Mouse (Mus musculus): ENCODE data around the gene Gm28042. TPM values are rescaled to one million over a fixed set of nuclear protein-coding genes. Genes with fewer than 3 reads are reported as not detected.

Gm28042 gene
- total RNA-seq, 4 experiments from 2014 or later = 0.78 to 1.6 (median 0.96) TPM

GRCm38 (mm10) chr2:120060190-120060589 lies 32.9 kb downstream of the Gm28042 start:
- DNase-seq = no peak

DNA sequence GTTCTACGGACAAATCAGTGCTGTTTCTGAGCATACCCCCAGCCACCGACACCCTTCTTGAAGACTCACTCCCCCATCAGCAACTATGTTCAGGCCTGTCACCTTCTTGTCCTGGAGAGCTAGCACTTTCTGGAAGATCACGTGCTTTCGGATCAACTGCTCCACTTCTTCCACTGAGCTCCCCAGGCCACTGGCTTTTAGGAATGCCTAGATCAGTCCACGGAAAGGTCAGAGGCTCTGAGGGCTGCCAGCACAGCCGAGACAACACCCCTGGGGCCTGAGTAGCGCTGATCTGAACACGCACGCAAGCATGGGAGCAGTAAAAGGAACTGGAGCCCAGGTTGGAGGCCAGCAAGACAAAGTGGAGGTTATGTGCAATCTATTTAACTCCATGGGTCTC lies 33.4 kb downstream of the Gm28042 start:
- DNase-seq = no peak

DNA sequence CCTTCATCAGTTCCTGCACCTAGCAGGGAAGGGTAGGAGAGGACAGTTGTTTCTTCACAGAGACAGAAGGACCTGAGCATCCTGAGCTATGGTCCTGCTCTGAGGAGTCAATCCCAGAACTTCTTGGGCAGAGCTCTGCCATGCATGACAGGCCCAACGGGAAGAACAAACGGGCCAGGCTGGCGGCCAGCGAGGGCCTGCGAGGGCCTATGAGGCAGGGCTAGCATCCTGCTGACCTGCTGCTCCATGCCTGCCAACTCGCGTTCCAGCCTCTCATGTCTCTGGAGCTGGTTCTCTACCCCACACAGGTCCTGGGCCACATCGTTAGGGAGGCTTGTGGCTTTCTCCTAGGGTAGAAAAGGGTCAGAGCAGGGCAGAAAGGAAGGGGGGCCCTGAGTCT lies 35.0 kb downstream of the Gm28042 start:
- DNase-seq = no peak

- no peak for DNase-seq
Observed at GRCm38 (mm10) chr2:120064639-120065038, 37.3 kb downstream of the Gm28042 start.

DNA sequence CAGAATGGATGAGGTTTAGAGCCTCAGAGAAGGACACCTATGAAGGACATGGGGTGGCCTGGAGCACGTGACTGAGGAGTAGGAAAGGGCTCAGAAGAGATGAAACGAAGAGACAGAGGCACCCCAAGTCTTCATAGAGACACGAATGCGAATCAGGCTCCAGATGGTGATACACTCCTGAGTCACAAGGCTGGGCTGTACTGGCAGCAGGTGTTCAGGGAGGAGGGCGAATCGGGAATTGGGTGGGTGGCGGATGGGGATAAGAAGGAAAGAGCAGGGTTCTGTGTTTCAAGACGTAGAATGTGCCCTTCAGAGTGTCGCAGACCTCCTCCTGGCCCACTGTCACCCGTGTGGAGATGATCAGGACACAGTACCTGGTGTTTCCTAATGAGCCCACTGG lies 38.0 kb downstream of the Gm28042 start:
- DNase-seq = no peak

- no peak for DNase-seq
Observed at GRCm38 (mm10) chr2:120066224-120066623, 38.9 kb downstream of the Gm28042 start.

DNA sequence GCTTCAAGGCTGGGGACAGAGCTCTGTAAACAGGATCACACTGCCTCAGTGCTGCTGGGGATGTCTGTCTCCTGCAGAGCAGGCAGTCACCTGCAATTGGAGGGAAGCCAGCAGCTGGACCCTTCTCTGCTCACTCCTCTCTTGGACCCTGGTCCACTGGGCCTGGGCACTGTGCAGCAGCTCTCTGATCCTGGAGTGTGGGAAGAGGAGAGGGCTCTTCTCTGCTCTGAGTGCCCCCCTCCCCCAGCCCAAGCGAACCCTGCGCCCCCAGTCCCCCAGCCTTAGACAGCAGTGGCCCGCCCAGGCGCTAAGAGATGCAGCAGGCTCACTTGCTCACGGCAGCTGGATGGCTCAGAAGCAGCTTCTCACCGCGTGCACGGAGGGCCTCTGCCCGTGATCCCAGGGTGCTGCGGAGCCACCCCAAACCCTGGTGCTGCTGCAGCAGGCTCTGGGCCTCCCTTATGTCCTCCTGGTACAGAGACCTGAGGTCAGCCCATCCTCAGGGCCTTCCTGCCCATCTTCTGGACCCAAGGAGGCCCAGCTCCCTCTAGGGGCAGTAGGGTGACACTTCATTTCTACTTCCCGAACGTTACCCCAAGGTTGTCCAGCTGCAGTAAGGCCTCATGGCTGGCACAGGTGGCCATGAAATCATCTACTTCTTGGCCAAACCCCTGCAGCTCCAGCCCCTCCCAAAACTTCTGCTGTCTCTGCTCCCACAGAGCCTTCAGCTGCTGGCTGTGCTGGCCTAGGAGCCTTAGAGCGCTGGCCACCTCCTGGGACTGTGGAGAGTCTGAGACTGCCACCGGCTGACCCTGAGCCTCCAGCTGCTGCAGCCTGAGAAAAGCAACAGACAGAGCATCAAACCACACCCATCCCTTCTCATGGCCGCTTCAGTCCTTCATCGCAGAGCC lies 41.5 kb downstream of the Gm28042 start:
- no peak for DNase-seq

DNA sequence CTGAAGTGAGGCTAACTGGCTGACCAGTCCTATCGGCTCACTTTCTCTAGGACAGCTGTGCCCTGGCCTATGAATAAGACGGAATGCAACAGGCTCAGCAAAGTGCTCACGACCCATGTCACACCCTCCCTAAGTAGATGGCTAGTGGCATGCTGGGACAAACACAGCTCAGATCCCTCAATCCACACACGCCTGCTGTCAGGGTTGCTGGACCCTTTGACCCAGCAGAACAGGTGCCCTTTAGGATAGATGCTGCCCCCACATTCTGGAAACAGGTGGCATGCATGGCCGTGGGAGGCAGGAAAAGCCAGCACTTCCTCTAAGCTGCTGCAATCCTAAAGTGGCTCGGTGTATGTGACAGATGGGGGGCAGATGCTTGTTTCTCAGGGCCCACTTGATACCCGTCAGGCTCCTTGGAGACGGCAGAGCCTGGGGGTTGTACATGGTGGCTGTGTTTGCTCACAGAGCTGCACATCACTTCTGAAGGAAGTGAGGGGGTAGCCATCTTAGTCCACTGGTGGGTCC lies 42.2 kb downstream of the Gm28042 start:
- no peak for DNase-seq

- no peak for DNase-seq
Observed at GRCm38 (mm10) chr2:120074096-120074495, 46.8 kb downstream of the Gm28042 start.

DNA sequence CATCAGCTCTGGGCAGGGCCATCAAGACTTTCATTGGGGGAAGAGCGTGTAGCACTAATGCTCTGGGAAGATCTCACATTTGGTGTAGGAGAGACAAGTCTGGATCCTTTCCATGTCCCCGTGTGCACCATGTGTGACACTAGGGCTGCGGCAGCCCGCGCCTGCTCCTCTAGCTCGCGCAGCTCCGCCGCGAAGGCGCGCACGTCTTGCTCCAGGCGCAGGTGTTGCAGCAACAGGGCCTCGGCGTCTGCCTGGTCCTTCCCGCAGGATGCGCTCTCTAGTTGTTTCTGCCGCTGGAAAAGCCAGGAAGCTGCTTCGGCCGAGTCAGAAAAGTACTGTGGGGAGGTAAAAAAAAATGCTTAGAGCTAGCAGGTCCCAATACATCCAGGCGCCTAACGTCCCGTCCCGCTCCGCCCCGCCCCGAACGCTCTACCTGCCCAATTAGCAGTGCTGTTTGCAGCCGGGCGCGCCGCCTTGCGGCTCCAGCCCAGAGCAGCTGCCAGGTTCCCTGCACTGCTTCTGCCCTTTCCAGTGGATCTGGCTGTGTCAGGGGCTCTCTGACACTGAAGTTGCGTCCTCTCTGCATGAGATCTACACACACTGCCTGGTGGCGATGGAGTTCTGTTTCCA lies 48.9 kb downstream of the Gm28042 start:
- DNase-seq = no peak

DNA sequence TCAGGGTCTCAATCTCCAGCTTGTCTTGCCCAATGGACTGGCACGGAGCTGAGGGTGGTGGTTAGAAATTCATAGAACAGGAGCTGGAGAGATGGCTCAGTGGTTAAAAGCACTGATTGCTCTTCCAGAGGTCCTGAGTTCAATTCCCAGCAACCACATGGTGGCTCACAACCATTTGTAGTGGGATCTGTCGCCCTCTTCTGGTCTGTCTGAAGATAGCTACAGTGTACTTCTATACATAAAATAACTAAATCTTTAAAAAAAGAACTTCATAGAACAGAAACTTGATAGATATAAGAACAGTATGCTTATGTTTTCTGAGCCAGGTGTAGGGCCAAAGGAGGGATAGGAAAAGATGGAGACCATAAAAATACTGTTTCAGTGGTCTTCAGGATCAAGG lies 55.1 kb downstream of the Gm28042 start:
- no peak for DNase-seq

GRCm38 (mm10) chr2:120084593-120085361 lies 57.5 kb downstream of the Gm28042 start:
- no peak for DNase-seq

- DNase-seq = no peak
Observed at GRCm38 (mm10) chr2:120086038-120086437, 58.7 kb downstream of the Gm28042 start.

DNA sequence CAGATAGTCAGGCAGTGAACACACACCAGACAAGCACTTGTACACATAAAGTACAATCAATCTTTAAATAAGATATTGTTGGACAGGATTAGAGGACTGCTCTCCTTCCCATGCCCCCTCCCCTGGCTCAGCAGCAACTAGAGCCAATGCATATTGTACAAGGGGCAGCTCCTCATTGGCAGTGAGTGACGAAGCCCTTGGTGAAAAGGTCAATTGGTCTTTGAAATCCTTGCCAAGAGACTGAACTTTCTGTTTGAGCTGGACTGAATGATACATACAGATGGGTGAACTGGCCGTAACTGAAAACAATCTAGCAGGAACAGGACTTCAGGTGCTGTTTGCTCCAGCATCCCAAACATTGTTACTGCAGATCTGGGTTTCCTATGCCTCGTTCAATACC lies 60.1 kb downstream of the Gm28042 start:
- no peak for DNase-seq

DNA sequence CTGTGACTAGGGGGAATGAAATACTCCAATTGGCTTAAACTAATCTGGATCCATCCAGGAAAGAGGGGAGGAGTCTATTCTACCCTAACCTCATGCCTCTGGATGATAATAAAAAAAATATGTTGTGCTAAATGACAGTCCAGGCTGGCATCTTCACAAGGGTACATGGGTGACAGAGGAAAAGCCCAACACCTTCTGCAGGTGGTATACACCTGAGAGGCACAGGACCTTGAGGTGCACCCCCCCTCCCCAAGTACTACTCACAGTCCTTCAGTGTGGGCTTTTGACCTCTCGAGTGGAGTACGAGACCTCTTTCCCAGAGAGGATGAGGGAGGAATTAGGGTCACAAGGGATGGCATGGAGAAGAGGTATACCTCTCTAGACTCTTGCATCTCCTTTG lies 60.6 kb downstream of the Gm28042 start:
- DNase-seq = no peak

DNA sequence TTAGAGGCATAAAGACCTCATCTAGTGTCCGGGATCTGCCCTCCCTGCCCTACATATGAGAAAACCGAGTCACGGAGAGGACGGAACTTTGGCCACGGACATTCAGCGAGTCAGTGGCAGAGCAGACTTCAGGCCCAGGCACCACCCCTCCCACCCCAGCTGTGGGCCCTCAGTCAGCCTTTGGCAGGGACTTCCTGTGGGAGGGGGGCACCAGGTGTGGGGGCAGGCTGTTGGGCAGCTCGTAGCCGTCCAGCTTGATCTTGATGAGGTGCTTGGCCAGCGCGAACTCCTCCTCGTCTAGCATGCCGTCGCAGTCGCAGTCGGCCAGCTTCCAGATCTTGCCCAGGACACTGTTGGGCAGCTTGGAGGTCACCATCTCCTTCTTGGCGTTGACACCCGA lies 63.7 kb downstream of the Gm28042 start:
- no peak for DNase-seq

Small RNAs within 50 kb of the gene (microRNA-seq; reads per million reads assigned to microRNA genes)
- gene Mir7665 = 0.70 to 0.84 reads per million in 2 experiments

Other genes with a start within 250 kb of the Gm28042 start
- 10 to 100 TPM; 18.2 to 30.2 (median 22.7) TPM for gene Rpap1, start 240.0 kb upstream of the Gm28042 start, total RNA-seq (2022)
- gene Tyro3, start 229.8 kb upstream of the Gm28042 start, total RNA-seq (2022) = 1 to 10 TPM; 3.9 to 5.2 (median 4.4) TPM
- 10 to 100 TPM; 34.3 to 65.1 (median 55.9) TPM for gene Mga, start 130.3 kb upstream of the Gm28042 start, total RNA-seq (2022)
- gene Mapkbp1, start 54.8 kb upstream of the Gm28042 start, total RNA-seq (2022) = 10 to 100 TPM in 3 of 4 experiments, 1 to 10 TPM in 1; 9.1 to 22.4 (median 16.9) TPM
- 10 to 100 TPM in 2 of 4 experiments, 1 to 10 TPM in 2; 7.3 to 16.7 (median 10.8) TPM for gene Jmjd7, start within 50 bp of the Gm28042 start, total RNA-seq (2022)
- 1 to 10 TPM; 1.4 to 4.6 (median 3.8) TPM for gene Pla2g4b, start 5.9 kb downstream of the Gm28042 start, total RNA-seq (2022)
- 10 to 100 TPM; 44.4 to 84.5 (median 63.0) TPM for gene Ehd4, start 127.1 kb downstream of the Gm28042 start, total RNA-seq (2022)
- 1 to 10 TPM in 2 of 4 experiments, under 1 TPM in 2; 0.35 to 1.3 (median 0.99) TPM for gene Pla2g4e, start 217.8 kb downstream of the Gm28042 start, total RNA-seq (2022)

Data from adrenal gland, adult 8-10 months (tissue).